Mouse (Mus musculus) left cerebral cortex, postnatal 14 days (tissue): Measurements from ENCODE around the gene Zyg11b. TPM values are rescaled to one million over a fixed set of nuclear protein-coding genes. Genes with fewer than 3 reads are reported as not detected.

Source experiments
- DNase-seq, 2 experiments: peaks; one replicate each; pipeline ENCODE4 v3.0.0; 2021 to 2022; ENCODE audit warnings: low spot score in 2 of 2, mixed read lengths in 1 of 2
- intact Hi-C: fragments of 180-260 bp; cut with DNase I; formaldehyde crosslinking; loops from one replicate; pipeline ENCODE4 v1.15.1; 2025
- total RNA-seq, 2 experiments: library from RNA; stranded (reverse); gene quantifications; 2 replicates each; pipeline ENCODE4 v1.2.3; 2021

Zyg11b gene
- total RNA-seq, 2 experiments from 2014 or later: 132 to 137 TPM

DNA sequence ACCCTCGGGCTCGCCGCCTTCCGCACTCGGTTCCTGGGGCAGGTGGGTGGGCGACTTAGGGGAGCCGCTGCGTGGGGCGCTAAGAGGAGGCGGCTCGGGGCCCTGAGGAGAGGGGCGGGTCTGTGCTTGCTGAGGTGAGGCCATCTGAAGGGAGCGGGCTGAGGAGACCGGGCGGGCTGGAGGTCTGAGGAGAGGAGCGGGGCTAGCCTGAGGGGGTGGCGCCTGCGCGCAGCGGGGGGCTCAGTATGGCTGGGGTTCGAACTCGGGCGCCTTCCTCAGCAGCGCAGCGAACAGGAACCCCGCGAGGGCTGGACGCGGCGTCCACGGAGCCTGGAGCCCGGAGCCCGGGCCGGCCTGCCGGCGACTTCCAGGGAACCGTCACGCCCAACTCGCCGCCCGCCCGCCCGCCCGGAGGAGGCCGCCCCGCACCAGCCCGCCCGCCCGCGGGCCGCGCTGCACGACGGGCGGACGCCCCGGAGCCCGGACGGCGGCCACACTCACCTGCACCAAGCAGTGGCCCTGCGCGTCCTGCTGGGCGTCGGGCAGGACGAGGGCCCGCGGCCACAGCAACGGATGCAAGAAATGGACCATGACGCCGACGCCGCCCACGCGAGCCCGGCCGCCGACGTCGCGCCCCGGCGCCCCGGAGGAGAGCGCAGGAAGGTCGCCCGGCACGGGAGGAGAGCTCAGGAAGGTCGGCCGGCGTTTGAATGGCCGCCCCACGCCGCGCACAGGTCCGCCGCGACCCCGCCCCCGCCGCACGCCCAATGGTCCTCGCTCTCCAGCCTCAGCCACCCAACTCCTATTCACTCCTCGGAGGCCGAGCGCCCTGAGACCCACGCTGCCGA lies 83.3 kb downstream of the Zyg11b start, which contains the start of gene Zyg11a:
Gene Zyg11a, minus strand, starts transcription at position 717 of the 848 bp plus-strand sequence.
- no peak for DNase-seq
- intact Hi-C loops: loop anchor here (10.0 kb wide), 1 partner anchor 293 kb away; the partner anchor contains the start of gene Cpt2

DNA sequence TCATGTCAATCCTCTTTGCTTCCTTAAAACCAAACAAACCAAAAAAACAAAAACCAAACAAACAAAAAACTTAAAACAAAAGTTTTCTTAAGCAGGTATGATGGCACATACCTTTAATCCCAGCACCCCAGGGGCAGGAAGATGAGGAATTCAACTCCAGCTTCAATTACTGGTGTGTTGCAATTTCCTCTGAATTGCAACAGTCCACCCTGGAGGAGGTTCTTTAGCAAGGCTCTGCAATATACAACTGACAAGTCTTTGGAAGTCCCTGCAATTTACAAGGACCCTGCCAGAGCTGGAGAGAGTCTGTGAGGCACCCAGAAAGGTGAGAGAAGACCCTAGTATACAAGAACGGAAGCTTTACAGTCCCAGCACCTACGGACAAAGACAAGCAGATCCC lies 87.9 kb downstream of the Zyg11b start:
- intact Hi-C loops: loop anchor here (10.0 kb wide), 1 partner anchor 288 kb away; the partner anchor contains the start of gene Cpt2
- DNase-seq: no peak

DNA sequence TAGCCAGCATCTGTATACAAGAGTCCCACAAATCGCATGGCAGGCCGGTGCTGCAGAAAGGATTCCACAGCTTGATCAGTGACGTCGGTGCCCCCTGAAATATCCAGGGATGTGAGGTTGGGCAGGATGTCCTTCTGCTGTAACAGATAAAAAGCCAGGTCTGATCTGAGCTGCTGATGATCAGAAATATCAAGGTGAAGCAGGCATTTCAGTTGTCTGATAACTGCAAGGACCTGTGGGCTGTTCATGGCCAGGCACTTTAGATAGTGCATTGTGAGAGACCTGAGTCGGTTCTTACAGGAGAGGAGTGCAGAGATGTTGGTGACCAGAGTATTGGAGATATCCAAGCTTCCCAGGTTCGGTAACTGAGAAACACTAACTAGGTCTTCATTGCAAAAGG lies 96.3 kb downstream of the Zyg11b start:
- intact Hi-C loops: no loop called here

GRCm38 (mm10) chr4:108199236-108199635 lies 101.7 kb downstream of the Zyg11b start:
- no peak for DNase-seq
- intact Hi-C loops: no loop called here

More for the DNA sequence above, 96.3 kb downstream of the Zyg11b start:
- no peak for DNase-seq

- intact Hi-C loops: no loop called here
- no peak for DNase-seq
Measured at GRCm38 (mm10) chr4:108196277-108196855, 104.5 kb downstream of the Zyg11b start.

- intact Hi-C loops: no loop called here
- no peak for DNase-seq
Measured at GRCm38 (mm10) chr4:108192821-108193323, 108.0 kb downstream of the Zyg11b start.

DNA sequence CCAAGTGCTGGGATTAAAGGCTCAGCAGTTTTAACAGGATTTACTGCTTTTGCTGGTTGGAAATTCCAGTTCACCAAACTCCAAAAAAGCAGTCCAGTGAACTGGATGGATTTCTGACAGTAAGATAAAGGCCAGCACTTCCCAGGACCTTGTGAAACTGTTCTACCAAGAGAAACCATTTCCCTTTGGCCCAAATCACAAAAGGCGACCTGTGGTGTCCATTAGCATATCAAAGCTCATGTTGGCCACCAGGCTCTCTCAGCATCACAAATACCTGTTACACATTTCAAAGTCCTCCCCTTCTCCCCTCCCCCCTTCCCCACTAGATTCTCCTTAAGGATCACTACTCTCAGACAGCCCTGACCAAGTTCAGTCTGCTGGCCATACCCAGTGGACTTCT lies 118.6 kb downstream of the Zyg11b start:
- DNase-seq: no peak
- intact Hi-C loops: no loop called here

Other genes with a start within 250 kb of the Zyg11b start
- gene Podn, start 204.7 kb downstream of the Zyg11b start, total RNA-seq: 1 to 10 TPM; 7.1 to 7.4 TPM
- gene Scp2, start 156.1 kb downstream of the Zyg11b start, total RNA-seq: 10 to 100 TPM; 92.6 to 93.0 TPM
- 1 to 10 TPM; 9.0 to 9.8 TPM for gene Echdc2, start 135.7 kb downstream of the Zyg11b start, total RNA-seq
- gene Zyg11a, start 83.0 kb downstream of the Zyg11b start, total RNA-seq: not detected
- 10 to 100 TPM; 30.9 to 36.5 TPM for gene Coa7, start 27.0 kb upstream of the Zyg11b start, total RNA-seq
- gene Shisal2a, start 82.3 kb upstream of the Zyg11b start, total RNA-seq: not detected
- 10 to 100 TPM in 1 of 2 experiments, 1 to 10 TPM in 1; 9.4 to 10.1 TPM for gene Gpx7, start 105.9 kb upstream of the Zyg11b start, total RNA-seq
- gene Tut4, start 158.3 kb upstream of the Zyg11b start, total RNA-seq: 10 to 100 TPM; 33.3 to 41.0 TPM